ENCODE assay signal across 7 mouse cellular contexts in the genomic region with DNA sequence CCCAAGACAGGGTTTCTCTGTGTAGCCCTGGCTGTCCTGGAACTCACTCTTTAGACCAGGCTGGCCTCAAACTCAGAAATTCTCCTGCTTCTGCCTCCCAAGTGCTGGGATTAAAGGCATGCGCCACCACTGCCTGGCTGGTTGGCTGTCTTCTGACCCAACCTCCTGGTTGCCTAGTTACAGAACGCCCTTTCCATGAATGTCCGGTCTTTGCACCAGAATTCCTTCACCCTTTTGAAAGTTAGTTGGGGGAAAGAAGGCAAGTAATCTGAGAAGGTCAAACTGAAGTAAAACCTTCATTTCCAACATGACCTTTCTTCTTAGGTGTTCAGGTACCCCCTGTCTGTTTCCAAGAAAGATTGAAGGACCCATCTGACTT. TPM values are rescaled to one million over a fixed set of nuclear protein-coding genes. Genes with fewer than 3 reads are reported as not detected.
DNase-seq lines count a peak whose midpoint lies in the region; ATAC-seq and TF ChIP-seq lines count a peak whose summit lies in the region.
"Not testable (repeated sequence)": the region's sequence is repeated elsewhere in the genome, so short reads cannot be mapped to it uniquely, and the experiment has no call there.

No protein-coding gene starts in this region.

- H3K4me2 ChIP-seq in heart, postnatal 0 days (ENCODE audit: low read depth, low read length); limb, embryonic 15.5 days; lung, postnatal 0 days (replicated peaks; ENCODE audit: low read depth, low read length); stomach, postnatal 0 days (replicated peaks; ENCODE audit: low read depth): not testable (repeated sequence)

- H3K36me3 ChIP-seq in heart, postnatal 0 days (replicated peaks; ENCODE audit: control insufficient read depth, insufficient read depth, low read length) = peaks cover 19% of the 10 kb centered on the region
- peaks cover 25% of the 10 kb centered on the region for H3K36me3 ChIP-seq in limb, embryonic 15.5 days
- peaks cover 14% of the 10 kb centered on the region for H3K36me3 ChIP-seq in lung, postnatal 0 days (ENCODE audit: insufficient read depth, low read length)
- H3K36me3 ChIP-seq in stomach, postnatal 0 days (ENCODE audit: control insufficient read depth, insufficient read depth, low read length) = peaks cover 11% of the 10 kb centered on the region; the same call in 1 of the 2 replicates

- WGBS in heart, postnatal 0 days = 93% methylated on average over 3 of the region's 3 CpGs
- WGBS in limb, embryonic 15.5 days = 84% methylated on average over 3 of the region's 3 CpGs
- WGBS in lung, postnatal 0 days = 95% methylated on average over 3 of the region's 3 CpGs
- WGBS in stomach, postnatal 0 days = 93% methylated on average over 3 of the region's 3 CpGs

- 0 out of 2 replicates have a peak overlapping the region, but pooled peaks have one; percentile 10 for H3K27ac ChIP-seq in bone marrow macrophage, adult 2 months (ENCODE audit: insufficient read depth, low read depth, low read length)
- H3K27ac ChIP-seq in gastrocnemius, adult 2 months = peak overlapping the region; percentile 93
- H3K27ac ChIP-seq in heart, postnatal 0 days (ENCODE audit: low read depth) = peak overlapping the region; percentile 78
- peak overlapping the region; percentile 76; the same call in 1 of the 2 replicates for H3K27ac ChIP-seq in limb, embryonic 15.5 days
- peak overlapping the region; percentile 78; the same call in 1 of the 2 replicates for H3K27ac ChIP-seq in lung, postnatal 0 days (ENCODE audit: low read length)
- peak overlapping the region; percentile 63 for H3K27ac ChIP-seq in stomach, postnatal 0 days (replicated peaks)

- not testable (repeated sequence) for H3K9ac ChIP-seq in heart, postnatal 0 days (replicated peaks; ENCODE audit: low read depth, low read length); limb, embryonic 15.5 days; lung, postnatal 0 days (replicated peaks; ENCODE audit: low read depth); stomach, postnatal 0 days (ENCODE audit: low read length)

- H3K4me3 ChIP-seq in bone marrow macrophage, adult 2 months (ENCODE audit: insufficient read depth, low read length); gastrocnemius, adult 2 months; heart, postnatal 0 days (ENCODE audit: low read depth, low read length); limb, embryonic 15.5 days; lung, postnatal 0 days (ENCODE audit: low read depth, low read length); stomach, postnatal 0 days (ENCODE audit: low read depth, low read length): not testable (repeated sequence)

- H3K4me1 ChIP-seq in bone marrow macrophage, adult 2 months (ENCODE audit: control insufficient read depth, insufficient read depth, low read length) = peaks cover 65% of the 10 kb centered on the region
- peaks cover 38% of the 10 kb centered on the region for H3K4me1 ChIP-seq in heart, postnatal 0 days (ENCODE audit: control insufficient read depth, insufficient read depth)
- peaks cover 40% of the 10 kb centered on the region for H3K4me1 ChIP-seq in limb, embryonic 15.5 days
- H3K4me1 ChIP-seq in lung, postnatal 0 days (ENCODE audit: insufficient read depth, low read depth, low read length) = peaks cover 17% of the 10 kb centered on the region
- not testable (repeated sequence) for H3K4me1 ChIP-seq in stomach, postnatal 0 days (replicated peaks; ENCODE audit: control insufficient read depth, insufficient read depth)

- intact Hi-C loops in gastrocnemius, adult 2 months (cut with DNase I) = not testable (repeated sequence)

- ATAC-seq in heart, postnatal 0 days (ENCODE audit: insufficient read depth, low read depth); limb, embryonic 15.5 days (ENCODE audit: insufficient number of reproducible peaks, low FRiP score, low TSS enrichment, low read depth); lung, postnatal 0 days; stomach, postnatal 0 days (ENCODE audit: low FRiP score, low TSS enrichment): not testable (repeated sequence)

- H3K27me3 ChIP-seq in heart, postnatal 0 days (ENCODE audit: control insufficient read depth, insufficient read depth, low read length); limb, embryonic 15.5 days; lung, postnatal 0 days (replicated peaks; ENCODE audit: insufficient read depth, low read length); stomach, postnatal 0 days (ENCODE audit: control insufficient read depth, insufficient read depth, low read length): not testable (repeated sequence)

- TF ChIP-seq CTCF in bone marrow macrophage, adult 2 months (IDR thresholded peaks at IDR 0.05; ENCODE audit: low read depth, low read length); gastrocnemius, adult 2 months (IDR thresholded peaks at IDR 0.05); heart, postnatal 0 days (IDR thresholded peaks at IDR 0.05; ENCODE audit: low read depth); lung, postnatal 0 days (IDR thresholded peaks at IDR 0.05); stomach, postnatal 0 days (IDR thresholded peaks at IDR 0.05; ENCODE audit: low read depth): not testable (repeated sequence)

- TF ChIP-seq POLR2A in bone marrow macrophage, adult 2 months (IDR thresholded peaks at IDR 0.05; ENCODE audit: borderline replicate concordance, low read depth, low read length) = not testable (repeated sequence)

- H3K9me3 ChIP-seq in heart, postnatal 0 days (replicated peaks; ENCODE audit: control insufficient read depth, low read length); limb, embryonic 15.5 days; lung, postnatal 0 days (ENCODE audit: low read length); stomach, postnatal 0 days (ENCODE audit: control insufficient read depth, low read length): not testable (repeated sequence)

- TF ChIP-seq EP300 in heart, postnatal 0 days (IDR thresholded peaks at IDR 0.05; ENCODE audit: low read depth); lung, postnatal 0 days (IDR thresholded peaks at IDR 0.05); stomach, postnatal 0 days (optimal IDR thresholded peaks at IDR 0.05): not testable (repeated sequence)

- DNase-seq in ES-CJ7 (ENCODE audit: low read depth, low spot score) = peak; percentile 88
- DNase-seq in gastrocnemius, adult 2 months; heart, postnatal 0 days (ENCODE audit: low spot score); lung, postnatal 0 days (ENCODE audit: low spot score); stomach, postnatal 0 days (ENCODE audit: low spot score): not testable (repeated sequence)

RNA-seq across cellular contexts. Expression of a gene that starts 31.1 kb away (rescaled TPM):
- 122 and 132 TPM in 2 replicates for polyA plus RNA-seq in bone marrow macrophage, adult 2 months (2012; ENCODE audit: insufficient read depth, insufficient read length, missing spikeins)
- total RNA-seq in gastrocnemius, adult 2 months (2021) = 10 to 100 TPM; 52.3 to 52.8 TPM
- total RNA-seq in heart, postnatal 0 days (2014; rRNA removed; ENCODE audit: low replicate concordance) = 62.1 and 71.6 TPM in 2 replicates
- 36.4 and 38.0 TPM in 2 replicates for polyA plus RNA-seq in heart, postnatal 0 days (2015; fragmentation: Nextera tagmentation; extraction: Ambion mirVana)
- 59.2 and 69.7 TPM in 2 replicates for polyA plus RNA-seq in limb, embryonic 15.5 days (2015; fragmentation: Nextera tagmentation; extraction: Ambion mirVana)
- 62.2 and 62.4 TPM in 2 replicates for polyA plus RNA-seq in lung, postnatal 0 days (2015; fragmentation: Nextera tagmentation; extraction: Ambion mirVana)
- polyA plus RNA-seq in stomach, postnatal 0 days (2015; fragmentation: Nextera tagmentation; extraction: Ambion mirVana) = 28.4 and 30.5 TPM in 2 replicates

Comparison
In these comparisons a context has a peak if more than half of its experiments do, and no peak if none do; other contexts are left out.
1. H3K27ac ChIP-seq: peak in every context shown above with its lines; median percentile 93 in gastrocnemius, adult 2 months; 78 in heart, postnatal 0 days; 78 in lung, postnatal 0 days; 76 in limb, embryonic 15.5 days; 63 in stomach, postnatal 0 days; 10 in bone marrow macrophage, adult 2 months.